Mouse (Mus musculus) MEL (cell line): ENCODE results near the gene Slc9b2.

Experiments
- CTCF ChIP-seq, 3 experiments: IDR thresholded peaks in 2 of 3; conservative IDR thresholded peaks in 1 of 3; 2 replicates each; pipeline ENCODE4 v1.5.1; 2011 to 2012; ENCODE audit warnings: low read length in 3 of 3, low read depth in 2 of 3, mild to moderate bottlenecking in 2 of 3, improper control_type of control experiment in 1 of 3, inconsistent platforms in 1 of 3, mixed read lengths in 1 of 3, moderate library complexity in 1 of 3; ENCODE audit not compliant: control insufficient read depth in 1 of 3, insufficient read depth in 1 of 3, poor library complexity in 1 of 3, severe bottlenecking in 1 of 3
- EP300 ChIP-seq, 2 experiments: IDR thresholded peaks; 2 replicates each; pipeline ENCODE4 v1.6.1; 2011; ENCODE audit warnings: improper control_type of control experiment in 2 of 2, low read length in 2 of 2, low read depth in 1 of 2, mild to moderate bottlenecking in 1 of 2
- GATA1 ChIP-seq: IDR thresholded peaks from 2 replicates; pipeline ENCODE4 v1.6.1; 2011; ENCODE audit warnings: low read depth, low read length, improper control_type of control experiment
- MAX ChIP-seq: IDR thresholded peaks from 2 replicates; pipeline ENCODE4 v1.6.1; 2011; ENCODE audit warnings: low read length, improper control_type of control experiment
- MEF2A ChIP-seq: IDR thresholded peaks from 2 replicates; pipeline ENCODE4 v1.6.1; 2014; ENCODE audit warnings: low read depth, mild to moderate bottlenecking, inconsistent platforms, low read length, improper control_type of control experiment; ENCODE audit not compliant: poor library complexity, insufficient replicate concordance, severe bottlenecking; ENCODE audit errors: extremely low read depth
- MYC ChIP-seq: IDR thresholded peaks from 2 replicates; pipeline ENCODE4 v1.6.1; 2011; ENCODE audit warnings: low read depth, mild to moderate bottlenecking, low read length, improper control_type of control experiment, moderate library complexity
- POLR2A ChIP-seq, 2 experiments: IDR thresholded peaks; 2 replicates each; pipeline ENCODE4 v1.6.1; 2011 to 2012; ENCODE audit warnings: low read length in 2 of 2, mild to moderate bottlenecking in 2 of 2, control low read depth in 1 of 2, improper control_type of control experiment in 1 of 2, low read depth in 1 of 2, moderate library complexity in 1 of 2; ENCODE audit not compliant: control insufficient read depth in 1 of 2, insufficient read depth in 1 of 2, poor library complexity in 1 of 2
- USF1 ChIP-seq: IDR thresholded peaks from 2 replicates; pipeline ENCODE4 v1.6.1; 2014; ENCODE audit warnings: low read depth, mild to moderate bottlenecking, inconsistent platforms, low read length, improper control_type of control experiment, moderate library complexity
- ZNF384 ChIP-seq: IDR thresholded peaks from 2 replicates; pipeline ENCODE4 v1.6.1; 2012; ENCODE audit warnings: low read depth, mild to moderate bottlenecking, inconsistent platforms, low read length, improper control_type of control experiment

DNA sequence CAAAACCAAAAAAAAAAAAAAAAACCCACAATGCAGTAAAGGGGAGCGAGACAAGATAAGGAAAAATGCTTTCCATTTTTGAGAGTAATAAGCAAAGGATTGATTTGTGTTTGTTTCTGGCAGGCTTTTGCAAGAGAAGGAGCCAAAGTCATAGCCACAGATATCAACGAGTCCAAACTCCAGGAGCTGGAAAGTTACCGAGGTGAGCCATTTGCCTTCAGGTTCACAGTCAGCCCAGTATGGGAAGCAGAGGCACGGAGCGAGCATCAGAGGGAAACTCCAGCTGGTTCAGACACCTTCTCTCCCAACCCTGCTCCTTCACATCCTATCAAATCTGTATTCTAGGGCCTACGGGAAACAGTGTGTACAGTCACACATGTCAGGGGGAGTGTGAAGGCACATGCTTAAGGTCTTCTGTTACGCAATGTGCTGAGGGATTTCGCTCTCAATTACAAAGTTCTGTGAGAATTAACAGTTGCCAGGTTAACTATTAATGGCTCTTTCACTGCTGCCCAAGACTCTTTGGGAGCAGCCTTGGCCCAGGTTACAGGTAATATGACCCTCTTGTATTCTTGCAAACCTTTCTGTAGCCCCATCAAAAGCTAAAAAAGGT, 19.3 kb upstream of the Slc9b2 start:
- no peak for TF ChIP-seq EP300 (IDR thresholded peaks at IDR 0.05; ENCODE audit: low read depth in 1 of 2, low read length in 2 of 2)
- TF ChIP-seq POLR2A (IDR thresholded peaks at IDR 0.05; ENCODE audit: control insufficient read depth in 1 of 2, insufficient read depth in 1 of 2, low read depth in 1 of 2, low read length in 2 of 2, poor library complexity in 1 of 2), result no peak
- TF ChIP-seq MEF2A, result no peak
- no peak for TF ChIP-seq CTCF (IDR thresholded peaks at IDR 0.05 in 2 of 3, conservative IDR thresholded peaks at IDR 0.05 in 1 of 3; ENCODE audit: control insufficient read depth in 1 of 3, insufficient read depth in 1 of 3, low read depth in 2 of 3, low read length in 3 of 3, poor library complexity in 1 of 3, severe bottlenecking in 1 of 3)
- TF ChIP-seq USF1, result no peak
- no peak for TF ChIP-seq GATA1
- TF ChIP-seq MYC, result no peak
- TF ChIP-seq MAX, result no peak
- TF ChIP-seq ZNF384, result no peak
